Mouse (Mus musculus) embryonic facial prominence, embryonic 14.5 days (tissue): Measurements from ENCODE around the gene Bckdhb. TPM values are rescaled to one million over a fixed set of nuclear protein-coding genes. Genes with fewer than 3 reads are reported as not detected.
A peak's percentile ranks its signal among the peaks of the same experiment; 100 is the strongest.

Experiments used
- ATAC-seq: fragments of 200-750 bp; cut with Nextera tagmentation; 2 replicates; pipeline ENCODE4 v1.8.0; 2017; ENCODE audit warnings: low read depth, moderate number of reproducible peaks, moderate TSS enrichment
- DNase-seq: peaks from one replicate; pipeline ENCODE4 v3.0.0-alpha.2; 2015; ENCODE audit warnings: low spot score
- H3K27ac ChIP-seq: fragments of 300-500 bp; sonication (generic); replicated peaks from 2 replicates; pipeline ENCODE4 v1.5.1; 2014; ENCODE audit warnings: low read depth, mild to moderate bottlenecking, low read length, moderate library complexity
- H3K27me3 ChIP-seq: fragments of 300-500 bp; sonication (generic); replicated peaks from 2 replicates; pipeline ENCODE4 v1.6.1; 2014; ENCODE audit warnings: low read length; ENCODE audit not compliant: control insufficient read depth, insufficient read depth
- H3K36me3 ChIP-seq: fragments of 300-500 bp; sonication (generic); 2 replicates; pipeline ENCODE4 v1.6.1; 2014; ENCODE audit warnings: low read length, mixed read lengths; ENCODE audit not compliant: control insufficient read depth, insufficient read depth
- H3K4me1 ChIP-seq: fragments of 300-500 bp; sonication (generic); 2 replicates; pipeline ENCODE4 v1.6.1; 2014; ENCODE audit warnings: antibody characterized with exemption, low read length; ENCODE audit not compliant: control insufficient read depth, insufficient read depth
- H3K4me2 ChIP-seq: fragments of 300-500 bp; sonication (generic); 2 replicates; pipeline ENCODE4 v1.6.1; 2014; ENCODE audit warnings: low read depth, mild to moderate bottlenecking, low read length, moderate library complexity, mixed read lengths
- H3K4me3 ChIP-seq: fragments of 300-500 bp; sonication (generic); 2 replicates; pipeline ENCODE4 v1.5.1; 2014; ENCODE audit warnings: low read depth, mild to moderate bottlenecking, low read length
- H3K9ac ChIP-seq: fragments of 300-500 bp; sonication (generic); 2 replicates; pipeline ENCODE4 v1.6.1; 2014; ENCODE audit warnings: low read depth, mild to moderate bottlenecking, low read length, moderate library complexity, mixed read lengths
- H3K9me3 ChIP-seq: fragments of 300-500 bp; sonication (generic); 2 replicates; pipeline ENCODE4 v1.6.1; 2016; ENCODE audit warnings: low read length; ENCODE audit not compliant: control insufficient read depth
- WGBS: fragments of 180-500 bp; shearing (Covaris S2); extraction: QIAGEN DNeasy Blood & Tissue Kit; methylation state at CpG from one replicate; pipeline ENCODE4 v1.1.7; 2014; 5-methylcytosine and 5-hydroxymethylcytosine counted together
- polyA plus RNA-seq: library from polyadenylated mRNA; unstranded; fragments of >200 nt; fragmentation: Nextera tagmentation; extraction: Ambion mirVana; gene quantifications from 2 replicates; pipeline ENCODE4 v1.2.1, GENCODE M21; 2014

The Bckdhb gene
- polyA plus RNA-seq, 1 experiment from 2014 or later: 41.6 TPM

- DNase-seq (no peak), ATAC-seq (no peak)
- Histone ChIP-seq H3K9ac (no peak overlapping the region), H3K4me2 (no peak overlapping the region), H3K36me3 (no peaks in the 10 kb centered on the region), H3K4me1 (peaks cover 27% of the 10 kb centered on the region), H3K27ac (no peak overlapping the region), H3K9me3 (no peaks in the 10 kb centered on the region), H3K27me3 (no peaks in the 10 kb centered on the region), H3K4me3 (no peak overlapping the region)
- WGBS: 70% methylated on average over 6 of the region's 6 CpGs
Observed at GRCm38 (mm10) chr9:84031406-84031805, 106.5 kb downstream of the Bckdhb start.

- Histone ChIP-seq H3K27ac (no peak overlapping the region), H3K36me3 (no peaks in the 10 kb centered on the region), H3K9ac (no peak overlapping the region), H3K4me3 (no peak overlapping the region), H3K4me2 (peak overlapping the region; percentile 28), H3K9me3 (no peaks in the 10 kb centered on the region), H3K27me3 (no peaks in the 10 kb centered on the region), H3K4me1 (peaks cover 37% of the 10 kb centered on the region)
- 19% methylated on average over 19 of the region's 19 CpGs for WGBS
- peak; percentile 85 for DNase-seq
- peak; percentile 81 for ATAC-seq
Observed at GRCm38 (mm10) chr9:84032669-84033341, 107.9 kb downstream of the Bckdhb start.

GRCm38 (mm10) chr9:84036046-84036445, 111.1 kb downstream of the Bckdhb start:
- no peak overlapping the region for H3K4me3 ChIP-seq
- WGBS: 69% methylated on average over 8 of the region's 8 CpGs
- H3K27ac ChIP-seq: no peak overlapping the region
- H3K4me2 ChIP-seq: no peak overlapping the region
- peaks cover 38% of the 10 kb centered on the region for H3K4me1 ChIP-seq
- H3K27me3 ChIP-seq: no peaks in the 10 kb centered on the region
- H3K36me3 ChIP-seq: no peaks in the 10 kb centered on the region
- no peak overlapping the region for H3K9ac ChIP-seq
- ATAC-seq (no peak), DNase-seq (no peak)
- no peaks in the 10 kb centered on the region for H3K9me3 ChIP-seq

GRCm38 (mm10) chr9:84037224-84037623, 112.3 kb downstream of the Bckdhb start:
- DNase-seq: no peak
- H3K9ac ChIP-seq: no peak overlapping the region
- no peak overlapping the region for H3K4me3 ChIP-seq
- H3K36me3 ChIP-seq: no peaks in the 10 kb centered on the region
- H3K4me1 ChIP-seq: peaks cover 38% of the 10 kb centered on the region
- 49% methylated on average over 1 of the region's 1 CpGs for WGBS
- peak overlapping the region; percentile 15; the same call in 1 of the 2 replicates for H3K27ac ChIP-seq
- H3K9me3 ChIP-seq: no peaks in the 10 kb centered on the region
- no peaks in the 10 kb centered on the region for H3K27me3 ChIP-seq
- H3K4me2 ChIP-seq: peak overlapping the region; percentile 1; the same call in 1 of the 2 replicates
- ATAC-seq: no peak

GRCm38 (mm10) chr9:84038946-84039345, 114.0 kb downstream of the Bckdhb start:
- H3K4me2 ChIP-seq: no peak overlapping the region
- H3K27ac ChIP-seq: no peak overlapping the region
- DNase-seq (no peak), ATAC-seq (no peak)
- H3K4me3 ChIP-seq: no peak overlapping the region
- no peaks in the 10 kb centered on the region for H3K27me3 ChIP-seq
- H3K9me3 ChIP-seq: no peaks in the 10 kb centered on the region
- H3K9ac ChIP-seq: no peak overlapping the region
- peaks cover 25% of the 10 kb centered on the region for H3K4me1 ChIP-seq
- 79% methylated on average over 4 of the region's 4 CpGs for WGBS
- H3K36me3 ChIP-seq: no peaks in the 10 kb centered on the region

GRCm38 (mm10) chr9:84040376-84040775, 115.4 kb downstream of the Bckdhb start:
- Histone ChIP-seq H3K4me3 (no peak overlapping the region), H3K4me2 (no peak overlapping the region), H3K4me1 (peaks cover 25% of the 10 kb centered on the region), H3K27ac (no peak overlapping the region), H3K27me3 (no peaks in the 10 kb centered on the region), H3K9me3 (no peaks in the 10 kb centered on the region), H3K36me3 (no peaks in the 10 kb centered on the region), H3K9ac (no peak overlapping the region)
- 85% methylated on average over 2 of the region's 2 CpGs for WGBS
- ATAC-seq: no peak
- DNase-seq: no peak

GRCm38 (mm10) chr9:84041631-84042277, 116.8 kb downstream of the Bckdhb start:
- no peak overlapping the region for H3K9ac ChIP-seq
- H3K27me3 ChIP-seq: no peaks in the 10 kb centered on the region
- no peaks in the 10 kb centered on the region for H3K9me3 ChIP-seq
- H3K27ac ChIP-seq: no peak overlapping the region
- H3K36me3 ChIP-seq: no peaks in the 10 kb centered on the region
- H3K4me3 ChIP-seq: no peak overlapping the region
- 72% methylated on average over 4 of the region's 4 CpGs for WGBS
- no peak overlapping the region for H3K4me2 ChIP-seq
- peaks cover 20% of the 10 kb centered on the region; the same call in 1 of the 2 replicates for H3K4me1 ChIP-seq
- no peak for ATAC-seq
- DNase-seq: no peak

- Histone ChIP-seq H3K4me2 (no peak overlapping the region), H3K4me3 (no peak overlapping the region), H3K4me1 (peaks cover 15% of the 10 kb centered on the region; the same call in 1 of the 2 replicates), H3K9me3 (no peaks in the 10 kb centered on the region), H3K9ac (no peak overlapping the region), H3K27me3 (no peaks in the 10 kb centered on the region), H3K36me3 (no peaks in the 10 kb centered on the region), H3K27ac (no peak overlapping the region)
- ATAC-seq: no peak
- DNase-seq: no peak
- WGBS: 73% methylated on average over 3 of the region's 3 CpGs
Observed at GRCm38 (mm10) chr9:84042539-84042938, 117.6 kb downstream of the Bckdhb start.

- ATAC-seq (no peak), DNase-seq (no peak)
- WGBS: 90% methylated on average over 6 of the region's 6 CpGs
Observed at GRCm38 (mm10) chr9:84044136-84044535, 119.2 kb downstream of the Bckdhb start.

More at GRCm38 (mm10) chr9:84044136-84044535, 119.2 kb downstream of the Bckdhb start:
- H3K4me2 ChIP-seq: no peak overlapping the region
- H3K9ac ChIP-seq: no peak overlapping the region
- H3K4me1 ChIP-seq: peaks cover 7% of the 10 kb centered on the region; the same call in 1 of the 2 replicates
- no peak overlapping the region for H3K27ac ChIP-seq
- no peak overlapping the region for H3K4me3 ChIP-seq
- H3K36me3 ChIP-seq: no peaks in the 10 kb centered on the region
- H3K27me3 ChIP-seq: no peaks in the 10 kb centered on the region
- no peaks in the 10 kb centered on the region for H3K9me3 ChIP-seq
